Mouse (Mus musculus) bone marrow, adult 2 months (tissue): ENCODE results near the gene Rhoh.

ENCODE experiments used
- CTCF ChIP-seq: fragments of 200-500 bp; IDR thresholded peaks from 2 replicates; pipeline ENCODE4 v1.5.1; 2011; ENCODE audit warnings: low read length, control low read depth; ENCODE audit not compliant: control insufficient read depth, insufficient read depth
- POLR2A ChIP-seq: fragments of 200-500 bp; IDR thresholded peaks from 2 replicates; pipeline ENCODE4 v1.6.1; 2011; ENCODE audit warnings: low read depth, mild to moderate bottlenecking, control low read depth, low read length, borderline replicate concordance; ENCODE audit not compliant: control insufficient read depth

GRCm38 (mm10) chr5:65867380-65868116 lies 6.5 kb downstream of the Rhoh start:
- TF ChIP-seq CTCF (no peak), POLR2A (no peak)
